Mouse (Mus musculus) kidney, embryonic 15.5 days (tissue): ENCODE results near the gene Ttll7. TPM values are rescaled to one million over a fixed set of nuclear protein-coding genes. Genes with fewer than 3 reads are reported as not detected.
A peak's percentile ranks its signal among the peaks of the same experiment; 100 is the strongest.

Experiments used
- ATAC-seq: fragments of 200-750 bp; cut with Nextera tagmentation; replicated peaks from 2 replicates; pipeline ENCODE4 v1.8.0; 2017; ENCODE audit warnings: moderate TSS enrichment; ENCODE audit not compliant: low FRiP score
- H3K27ac ChIP-seq: fragments of 300-500 bp; sonication (generic); 2 replicates; pipeline ENCODE4 v1.5.1; 2015; ENCODE audit warnings: mild to moderate bottlenecking, inconsistent platforms
- H3K27me3 ChIP-seq: fragments of 300-500 bp; sonication (generic); 2 replicates; pipeline ENCODE4 v1.6.1; 2015; ENCODE audit warnings: inconsistent platforms
- H3K36me3 ChIP-seq: fragments of 300-500 bp; sonication (generic); 2 replicates; pipeline ENCODE4 v1.6.1; 2015; ENCODE audit warnings: inconsistent platforms
- H3K4me1 ChIP-seq: fragments of 300-500 bp; sonication (generic); 2 replicates; pipeline ENCODE4 v1.6.1; 2015; ENCODE audit warnings: inconsistent platforms
- H3K4me2 ChIP-seq: fragments of 300-500 bp; sonication (generic); 2 replicates; pipeline ENCODE4 v1.6.1; 2015; ENCODE audit warnings: moderate library complexity, mild to moderate bottlenecking, inconsistent platforms
- H3K4me3 ChIP-seq: fragments of 300-500 bp; sonication (generic); replicated peaks from 2 replicates; pipeline ENCODE4 v1.5.1; 2015; ENCODE audit warnings: mild to moderate bottlenecking, inconsistent platforms
- H3K9ac ChIP-seq: fragments of 300-500 bp; sonication (generic); 2 replicates; pipeline ENCODE4 v1.6.1; 2015; ENCODE audit warnings: mild to moderate bottlenecking, inconsistent platforms
- H3K9me3 ChIP-seq: fragments of 300-500 bp; sonication (generic); replicated peaks from 2 replicates; pipeline ENCODE4 v1.6.1; 2016; ENCODE audit warnings: inconsistent platforms
- WGBS: fragments of 180-500 bp; shearing (Covaris S2); methylation state at CpG from one replicate; pipeline ENCODE4 v1.1.7; 2015; ENCODE audit warnings: mixed read lengths; 5-methylcytosine and 5-hydroxymethylcytosine counted together
- polyA plus RNA-seq: library from polyadenylated mRNA; unstranded; fragments of >200 nt; fragmentation: Nextera tagmentation; extraction: Ambion mirVana; gene quantifications from 2 replicates; pipeline ENCODE4 v1.2.1, GENCODE M21; 2015

Ttll7 gene
- polyA plus RNA-seq, 1 experiment from 2014 or later, result 1.8 TPM

DNA sequence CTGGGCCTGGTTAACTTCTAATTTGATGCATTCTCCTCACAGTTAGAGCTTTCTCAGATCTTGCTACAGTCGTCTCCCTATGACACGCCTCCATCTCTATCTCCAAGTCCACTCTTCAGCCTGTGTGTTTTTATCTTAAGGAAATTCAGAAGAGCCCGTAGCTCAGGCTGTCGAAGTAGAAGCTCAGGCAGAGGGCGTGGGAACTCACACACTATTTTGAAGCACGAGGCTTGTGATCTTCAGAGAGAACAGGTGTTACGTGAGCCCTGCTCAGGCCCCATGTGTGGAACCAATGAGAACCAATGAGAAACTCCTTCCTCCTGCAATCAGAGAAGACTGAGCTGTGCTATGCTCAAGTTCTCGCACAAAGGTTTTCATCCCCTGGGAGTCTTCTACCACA is 65.7 kb downstream of the Ttll7 start:
- WGBS, result 61% methylated on average over 8 of the region's 8 CpGs

DNA sequence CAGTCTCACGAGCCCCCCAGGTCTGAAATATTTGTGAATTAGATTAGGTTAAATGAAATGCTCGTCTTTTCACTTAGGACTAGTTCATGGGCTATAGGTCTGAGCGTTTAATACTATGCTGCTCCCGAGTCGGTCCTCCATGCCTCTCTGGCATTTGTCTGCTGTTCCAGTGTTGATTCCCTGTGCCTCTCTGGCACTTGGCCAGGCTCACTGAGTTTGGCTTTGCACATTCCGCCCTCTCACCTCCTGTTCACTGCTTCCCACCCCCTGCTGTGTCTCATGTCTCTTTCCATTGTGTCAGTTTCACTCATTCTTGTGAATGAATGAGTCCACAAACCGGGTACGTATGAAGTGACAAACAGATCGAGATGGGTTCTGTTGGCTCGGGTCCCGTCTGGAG is 66.2 kb downstream of the Ttll7 start:
- Histone ChIP-seq H3K4me2 (no peak overlapping the region), H3K9me3 (no peaks in the 10 kb centered on the region), H3K27me3 (0 out of 2 replicates have a peak, but pooled peaks cover 3% of the 10 kb centered on the region), H3K4me3 (no peak overlapping the region), H3K4me1 (no peaks in the 10 kb centered on the region), H3K9ac (no peak overlapping the region), H3K27ac (no peak overlapping the region), H3K36me3 (no peaks in the 10 kb centered on the region)
- 85% methylated on average over 11 of the region's 11 CpGs for WGBS
- no peak for ATAC-seq

More for the DNA sequence above, 65.7 kb downstream of the Ttll7 start:
- no peak overlapping the region for H3K4me3 ChIP-seq
- H3K27me3 ChIP-seq, result 0 out of 2 replicates have a peak, but pooled peaks cover 3% of the 10 kb centered on the region
- H3K4me2 ChIP-seq, result no peak overlapping the region
- no peak overlapping the region for H3K9ac ChIP-seq
- ATAC-seq, result no peak
- no peaks in the 10 kb centered on the region for H3K9me3 ChIP-seq
- no peaks in the 10 kb centered on the region for H3K36me3 ChIP-seq
- no peaks in the 10 kb centered on the region for H3K4me1 ChIP-seq
- H3K27ac ChIP-seq, result no peak overlapping the region

DNA sequence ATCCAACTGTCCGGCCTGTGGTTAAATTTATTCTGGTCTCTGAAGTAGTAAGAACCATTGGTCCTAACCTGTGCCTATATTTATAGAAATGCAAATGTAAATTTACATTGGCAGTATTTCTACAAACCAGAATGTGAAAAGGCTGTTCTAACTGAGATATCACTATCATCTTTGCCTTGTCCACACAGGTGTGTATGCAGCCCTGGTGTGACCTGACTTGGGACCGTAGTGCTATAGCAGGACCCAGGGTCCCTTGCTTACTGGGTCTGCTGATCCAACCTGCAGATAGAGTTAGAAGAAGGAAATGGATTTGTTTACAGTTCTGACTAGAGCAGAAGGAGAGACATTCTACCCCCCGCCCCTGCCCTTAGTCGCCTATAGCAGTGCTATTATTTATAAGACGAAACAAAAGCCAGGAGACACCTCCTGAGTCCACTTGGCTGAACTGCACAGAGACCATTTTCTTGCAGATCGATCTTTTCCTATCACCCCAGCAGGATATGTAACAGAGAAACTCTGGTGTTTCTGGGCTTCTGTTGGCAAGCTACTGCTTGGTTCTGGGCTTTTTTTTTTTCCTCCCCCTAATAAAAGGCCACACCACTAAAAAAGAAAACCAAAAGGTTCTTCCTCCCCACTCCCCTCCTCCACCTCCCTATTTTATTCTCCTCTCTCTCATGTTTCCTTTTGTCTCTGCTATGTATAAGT is 75.3 kb downstream of the Ttll7 start:
- no peak for ATAC-seq
- no peaks in the 10 kb centered on the region for H3K36me3 ChIP-seq
- no peaks in the 10 kb centered on the region for H3K27me3 ChIP-seq
- no peaks in the 10 kb centered on the region for H3K9me3 ChIP-seq
- H3K9ac ChIP-seq, result no peak overlapping the region
- no peaks in the 10 kb centered on the region for H3K4me1 ChIP-seq
- no peak overlapping the region for H3K27ac ChIP-seq
- WGBS, result 81% methylated on average over 6 of the region's 6 CpGs
- H3K4me3 ChIP-seq, result no peak overlapping the region
- no peak overlapping the region for H3K4me2 ChIP-seq

DNA sequence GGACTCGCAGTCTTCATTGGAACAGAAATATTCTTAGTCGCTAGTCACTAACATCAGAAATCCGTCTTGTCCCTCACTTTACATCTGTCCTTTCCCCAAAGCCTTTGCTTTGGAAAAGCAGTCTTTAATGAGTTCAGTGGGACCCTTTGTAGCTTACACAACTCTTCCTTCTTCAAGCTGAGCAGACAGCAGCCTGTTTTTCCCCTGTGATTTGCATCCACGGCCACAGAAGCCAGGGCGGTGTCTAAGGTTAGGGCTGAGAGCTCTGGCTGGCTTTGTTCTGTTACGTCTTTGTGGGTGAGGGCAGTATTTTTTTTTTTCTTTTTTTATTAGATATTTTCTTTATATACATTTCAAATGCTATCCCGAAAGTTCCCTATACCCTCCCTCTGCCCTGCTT is 76.0 kb downstream of the Ttll7 start:
- H3K27ac ChIP-seq, result no peak overlapping the region
- H3K4me1 ChIP-seq, result no peaks in the 10 kb centered on the region
- no peak for ATAC-seq
- H3K9me3 ChIP-seq, result no peaks in the 10 kb centered on the region
- 87% methylated on average over 7 of the region's 7 CpGs for WGBS
- no peak overlapping the region for H3K4me3 ChIP-seq
- no peak overlapping the region for H3K4me2 ChIP-seq
- no peak overlapping the region for H3K9ac ChIP-seq
- no peaks in the 10 kb centered on the region for H3K36me3 ChIP-seq
- no peaks in the 10 kb centered on the region for H3K27me3 ChIP-seq

DNA sequence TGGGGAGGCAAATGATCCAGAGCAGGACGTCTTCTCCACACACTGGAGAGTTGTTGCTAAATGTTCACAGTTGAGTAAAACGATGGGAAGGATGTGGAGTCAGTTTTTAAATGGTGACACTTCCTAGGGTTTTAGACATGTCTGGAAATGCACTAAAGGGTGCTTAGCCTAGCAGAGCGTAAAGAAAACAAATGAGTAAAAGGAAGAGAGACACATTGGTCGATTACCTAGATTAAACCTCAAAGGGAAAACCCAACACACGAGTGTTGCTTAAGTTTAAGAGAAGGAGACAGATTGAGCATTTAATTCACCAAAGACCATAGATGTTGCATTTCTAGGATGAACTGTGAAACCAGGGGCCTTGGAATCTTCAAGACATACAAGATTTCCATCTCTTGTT is 76.8 kb downstream of the Ttll7 start:
- Histone ChIP-seq H3K4me3 (no peak overlapping the region), H3K9me3 (no peaks in the 10 kb centered on the region), H3K27ac (no peak overlapping the region), H3K9ac (no peak overlapping the region), H3K4me1 (no peaks in the 10 kb centered on the region), H3K27me3 (no peaks in the 10 kb centered on the region), H3K36me3 (no peaks in the 10 kb centered on the region), H3K4me2 (no peak overlapping the region)
- WGBS, result 71% methylated on average over 5 of the region's 5 CpGs
- no peak for ATAC-seq

DNA sequence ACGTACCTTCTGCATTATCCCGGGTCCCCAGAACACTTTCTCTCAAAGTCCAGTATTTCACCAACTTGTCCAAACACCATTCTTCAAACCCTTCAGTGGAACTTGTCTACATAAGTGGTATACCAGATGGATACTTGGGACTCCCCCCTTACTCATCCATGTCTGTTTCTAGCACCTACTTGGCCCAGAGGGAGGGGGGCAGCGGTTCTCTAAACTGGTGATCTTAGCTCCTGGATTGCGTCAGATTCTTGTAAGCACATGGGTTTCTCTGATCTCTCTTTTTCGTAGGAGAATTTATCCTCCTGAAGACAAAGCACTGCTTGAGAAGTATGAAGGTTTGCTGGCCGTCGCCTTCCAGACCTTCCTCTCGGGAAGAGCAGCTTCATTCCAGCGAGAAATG is 79.0 kb downstream of the Ttll7 start:
- Histone ChIP-seq H3K4me2 (no peak overlapping the region), H3K4me3 (no peak overlapping the region), H3K36me3 (no peaks in the 10 kb centered on the region), H3K9ac (no peak overlapping the region), H3K9me3 (no peaks in the 10 kb centered on the region), H3K4me1 (no peaks in the 10 kb centered on the region), H3K27me3 (no peaks in the 10 kb centered on the region), H3K27ac (no peak overlapping the region)
- no peak for ATAC-seq
- 91% methylated on average over 9 of the region's 9 CpGs for WGBS

DNA sequence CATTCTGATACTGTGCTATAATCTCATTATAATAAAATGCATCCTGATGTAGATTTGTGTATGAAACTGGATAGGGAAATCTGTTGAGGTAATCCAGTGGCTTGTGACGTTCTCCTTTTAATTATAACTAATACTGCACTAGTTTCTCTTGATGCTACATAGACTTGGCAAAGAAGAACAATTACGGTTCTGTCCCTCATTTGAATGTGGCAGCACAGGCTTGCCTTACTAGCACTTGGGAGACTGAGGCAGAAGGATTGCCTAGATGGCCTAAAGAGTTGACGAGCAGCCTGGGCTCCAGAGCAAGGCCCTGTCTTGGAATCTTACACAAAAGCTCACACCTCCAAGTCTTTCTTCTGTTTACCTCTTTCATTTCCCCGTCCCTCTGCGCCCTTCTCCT is 80.3 kb downstream of the Ttll7 start:
- H3K36me3 ChIP-seq, result no peaks in the 10 kb centered on the region
- no peak overlapping the region for H3K27ac ChIP-seq
- H3K9ac ChIP-seq, result no peak overlapping the region
- H3K27me3 ChIP-seq, result no peaks in the 10 kb centered on the region
- H3K4me3 ChIP-seq, result no peak overlapping the region
- no peaks in the 10 kb centered on the region for H3K9me3 ChIP-seq
- no peaks in the 10 kb centered on the region for H3K4me1 ChIP-seq
- WGBS, result 79% methylated on average over 5 of the region's 5 CpGs
- ATAC-seq, result no peak
- H3K4me2 ChIP-seq, result no peak overlapping the region

DNA sequence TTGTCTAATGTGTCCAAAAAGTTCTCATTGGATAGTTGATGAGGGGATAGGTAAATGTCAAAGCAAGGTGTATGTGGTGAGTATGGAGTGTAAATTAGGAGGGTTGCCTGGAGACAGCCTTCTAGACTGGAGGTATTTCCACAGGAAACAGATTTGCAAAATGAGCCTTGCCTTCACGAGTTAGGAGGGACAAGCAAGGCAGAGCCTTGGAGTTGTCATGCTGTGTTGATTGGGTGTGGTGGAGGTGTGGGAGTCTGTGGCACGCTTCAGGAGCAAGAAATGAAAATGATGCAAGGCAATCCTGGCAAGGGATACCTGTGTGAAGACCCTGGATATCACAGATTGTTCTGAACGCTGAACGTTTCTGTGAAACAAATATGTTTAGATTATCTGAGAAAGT is 84.7 kb downstream of the Ttll7 start:
- no peaks in the 10 kb centered on the region for H3K9me3 ChIP-seq
- no peak overlapping the region for H3K9ac ChIP-seq
- no peak for ATAC-seq
- H3K4me2 ChIP-seq, result no peak overlapping the region
- no peaks in the 10 kb centered on the region for H3K4me1 ChIP-seq
- WGBS, result 80% methylated on average over 4 of the region's 4 CpGs
- 0 out of 2 replicates have a peak, but pooled peaks cover 2% of the 10 kb centered on the region for H3K27me3 ChIP-seq
- no peak overlapping the region for H3K27ac ChIP-seq
- no peak overlapping the region for H3K4me3 ChIP-seq
- no peaks in the 10 kb centered on the region for H3K36me3 ChIP-seq

DNA sequence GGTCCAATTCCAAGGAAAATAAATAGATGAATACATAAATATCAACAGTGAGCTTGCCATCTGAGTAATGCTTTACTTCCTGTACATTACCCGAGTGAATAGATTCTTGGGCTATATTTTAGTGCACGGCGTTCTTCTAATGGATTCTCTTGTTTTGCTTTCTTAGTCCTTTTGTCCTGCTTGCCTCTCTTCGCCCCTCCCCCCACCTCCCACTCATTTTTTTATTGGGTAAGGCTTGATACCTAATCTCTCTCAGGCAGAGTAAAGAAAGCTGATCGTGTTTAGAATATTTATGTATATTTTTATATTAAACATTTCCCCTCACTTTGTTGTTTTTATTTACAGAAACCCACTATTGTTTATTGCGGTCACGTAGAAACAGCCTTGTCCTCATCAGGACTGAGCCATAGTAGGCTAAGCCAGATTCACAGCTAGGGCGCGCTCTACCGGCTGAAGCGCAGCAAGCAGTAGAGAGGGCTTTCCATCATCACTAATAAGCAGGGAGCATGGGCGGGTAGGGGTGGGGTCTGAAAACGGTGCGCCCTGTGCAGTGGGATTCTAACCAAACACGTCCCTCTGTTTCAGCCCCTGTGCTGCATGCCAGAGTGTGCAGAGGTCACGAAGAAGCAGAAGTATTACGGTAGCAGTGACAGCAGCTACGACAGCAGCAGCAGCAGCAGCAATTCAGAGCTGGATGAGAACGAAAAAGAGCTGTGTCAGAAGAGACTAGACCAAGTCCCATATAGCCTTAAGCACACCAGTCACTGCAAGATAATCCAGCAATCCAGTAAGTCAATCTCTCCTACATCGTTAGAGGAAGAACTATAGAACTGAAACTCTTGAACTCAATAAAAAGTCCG is 87.5 kb downstream of the Ttll7 start:
- Histone ChIP-seq H3K9me3 (no peaks in the 10 kb centered on the region), H3K4me3 (no peak overlapping the region; the same call in 1 of the 2 replicates), H3K27ac (no peak overlapping the region), H3K27me3 (0 out of 2 replicates have a peak, but pooled peaks cover 2% of the 10 kb centered on the region), H3K36me3 (no peaks in the 10 kb centered on the region), H3K4me1 (no peaks in the 10 kb centered on the region), H3K9ac (no peak overlapping the region), H3K4me2 (peak overlapping the region; percentile 46)
- 25% methylated on average over 21 of the region's 21 CpGs for WGBS
- ATAC-seq, result peak; percentile 66

DNA sequence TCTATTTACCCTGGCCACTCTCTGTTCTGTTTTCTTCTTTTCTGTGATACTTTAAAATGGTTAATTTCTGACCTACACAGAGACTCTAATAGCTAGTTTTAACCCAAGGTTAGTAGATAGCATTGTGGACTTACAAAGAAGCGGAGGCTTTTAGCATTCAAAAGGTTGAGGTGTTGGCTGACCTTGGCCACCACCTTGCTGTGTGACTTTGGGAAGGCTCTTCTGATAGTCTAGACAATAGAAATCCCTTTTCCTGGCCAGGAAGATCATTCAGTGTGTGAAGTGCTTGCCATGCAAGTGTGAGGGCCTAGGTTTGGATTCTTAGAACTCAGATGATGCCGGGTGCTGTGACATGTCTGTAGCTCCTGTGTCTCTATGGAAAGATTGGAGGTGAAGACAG is 90.9 kb downstream of the Ttll7 start:
- Histone ChIP-seq H3K4me3 (no peak overlapping the region), H3K9me3 (no peaks in the 10 kb centered on the region), H3K27ac (no peak overlapping the region), H3K4me2 (no peak overlapping the region), H3K27me3 (0 out of 2 replicates have a peak, but pooled peaks cover 2% of the 10 kb centered on the region), H3K9ac (no peak overlapping the region), H3K36me3 (no peaks in the 10 kb centered on the region), H3K4me1 (no peaks in the 10 kb centered on the region)
- WGBS, result 96% methylated on average over 2 of the region's 2 CpGs
- ATAC-seq, result no peak

DNA sequence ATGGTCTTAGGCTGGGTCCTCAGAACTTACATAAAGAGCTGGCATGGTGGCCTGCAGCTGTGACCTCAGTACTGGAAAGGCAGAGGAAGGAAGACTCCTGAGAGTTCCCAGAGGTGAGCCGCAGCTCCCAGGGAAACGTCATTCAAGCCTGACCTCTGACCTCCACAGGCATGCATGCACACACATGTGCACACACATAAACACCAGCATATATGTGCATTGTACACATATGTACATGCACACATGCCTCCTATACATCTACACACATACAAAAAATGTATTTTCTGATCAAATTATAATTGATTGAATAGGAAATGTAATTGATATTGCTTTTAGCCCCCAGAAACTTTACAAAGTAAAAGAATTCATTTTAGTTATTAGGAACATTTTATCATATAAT is 93.2 kb downstream of the Ttll7 start:
- H3K9ac ChIP-seq, result no peak overlapping the region
- no peaks in the 10 kb centered on the region for H3K4me1 ChIP-seq
- WGBS, result 34% methylated on average over 2 of the region's 2 CpGs
- H3K27ac ChIP-seq, result no peak overlapping the region
- H3K36me3 ChIP-seq, result no peaks in the 10 kb centered on the region
- no peak overlapping the region for H3K4me2 ChIP-seq
- ATAC-seq, result no peak
- H3K4me3 ChIP-seq, result no peak overlapping the region
- H3K9me3 ChIP-seq, result no peaks in the 10 kb centered on the region
- H3K27me3 ChIP-seq, result 0 out of 2 replicates have a peak, but pooled peaks cover 2% of the 10 kb centered on the region

DNA sequence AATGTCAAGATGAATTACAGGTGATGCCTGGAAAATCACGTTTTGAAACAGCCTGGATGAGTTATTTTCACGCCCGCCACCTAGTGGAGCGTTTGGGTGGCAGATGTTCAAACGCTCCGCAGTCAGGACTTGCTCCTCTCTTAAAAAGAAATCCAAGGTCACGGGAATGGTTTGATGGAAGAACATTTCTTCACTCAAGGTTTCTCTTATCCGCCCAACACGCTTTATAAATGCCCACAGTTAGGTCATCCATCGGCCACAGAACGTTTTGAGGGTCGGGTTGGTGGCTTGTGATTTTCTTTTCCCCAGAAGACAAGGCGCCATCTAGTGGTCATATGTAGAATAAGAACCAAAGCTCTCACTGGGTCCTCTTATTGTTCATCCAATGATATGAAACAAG is 93.7 kb downstream of the Ttll7 start:
- no peak for ATAC-seq
- no peak overlapping the region for H3K27ac ChIP-seq
- 0 out of 2 replicates have a peak, but pooled peaks cover under 1% of the 10 kb centered on the region for H3K27me3 ChIP-seq
- H3K9ac ChIP-seq, result peak overlapping the region; percentile 44
- H3K9me3 ChIP-seq, result no peaks in the 10 kb centered on the region
- no peaks in the 10 kb centered on the region for H3K36me3 ChIP-seq
- under 1% methylated on average over 13 of the region's 13 CpGs for WGBS
- no peaks in the 10 kb centered on the region for H3K4me1 ChIP-seq
- H3K4me3 ChIP-seq, result peak overlapping the region; percentile 50
- peak overlapping the region; percentile 69 for H3K4me2 ChIP-seq
